Mouse (Mus musculus) G1E (cell line): ENCODE measurements at regions not wholly inside any gene's neighbourhood (a gene's known extent, or its start where the extent isn't known, plus 50 kb on each side); places are given as distances from the start of the nearest gene placed in this dataset.

Experiments
- CTCF ChIP-seq: IDR thresholded peaks from 2 replicates; pipeline ENCODE4 v1.5.1; 2012; ENCODE audit warnings: low read depth, low read length, inconsistent platforms, mixed read lengths
- GATA1 ChIP-seq: IDR thresholded peaks from 2 replicates; pipeline ENCODE4 v1.6.1; 2012; ENCODE audit warnings: borderline replicate concordance, low read length, inconsistent platforms, mixed read lengths
- POLR2AphosphoS5 ChIP-seq: IDR thresholded peaks from 2 replicates; pipeline ENCODE4 v1.6.1; 2012; ENCODE audit warnings: low read depth, low read length, inconsistent platforms; ENCODE audit not compliant: insufficient replicate concordance

GRCm38 (mm10) chr6:22474011-22474410 is 118.0 kb upstream of the Fam3c start:
- TF ChIP-seq CTCF (no peak), POLR2AphosphoS5 (no peak), GATA1 (no peak)
